Mouse (Mus musculus) liver (tissue): ENCODE measurements around the gene Prss57.
"Not testable (repeated sequence)": the region's sequence is repeated elsewhere in the genome, so short reads cannot be mapped to it uniquely, and the experiment has no call there.

Source experiments
- DNase-seq: peaks from one replicate; pipeline ENCODE4 v3.0.0-alpha.2; 2020; ENCODE audit warnings: mixed read lengths

Prss57 gene

GRCm38 (mm10) chr10:79780664-79781015 is 10.1 kb downstream of the Prss57 start:
- DNase-seq, result peak; percentile 86

GRCm38 (mm10) chr10:79779784-79780663 is 10.7 kb downstream of the Prss57 start:
- peak; percentile 98 for DNase-seq

GRCm38 (mm10) chr10:79779193-79779592 is 11.6 kb downstream of the Prss57 start:
- no peak for DNase-seq

GRCm38 (mm10) chr10:79778006-79778405 is 12.8 kb downstream of the Prss57 start:
- DNase-seq, result no peak

GRCm38 (mm10) chr10:79777103-79777531 is 13.6 kb downstream of the Prss57 start, which contains the start of gene Fstl3:
TSS of gene Fstl3 (plus strand) at chr10:79777272.
- DNase-seq, result no peak

GRCm38 (mm10) chr10:79774486-79775279 is 16.1 kb downstream of the Prss57 start:
- DNase-seq, result peak; percentile 40

- DNase-seq, result no peak
Measured at GRCm38 (mm10) chr10:79773208-79773607, 17.6 kb downstream of the Prss57 start.

- no peak for DNase-seq
Measured at GRCm38 (mm10) chr10:79772320-79772719, 18.4 kb downstream of the Prss57 start.

- DNase-seq, result no peak
Measured at GRCm38 (mm10) chr10:79769329-79769728, 21.4 kb downstream of the Prss57 start.

GRCm38 (mm10) chr10:79768400-79768799 is 22.4 kb downstream of the Prss57 start:
- DNase-seq, result peak; percentile 76

GRCm38 (mm10) chr10:79767372-79768244 is 23.2 kb downstream of the Prss57 start:
- peak; percentile 89 for DNase-seq

- DNase-seq, result peak; percentile 100
Measured at GRCm38 (mm10) chr10:79766508-79767325, 24.0 kb downstream of the Prss57 start, which contains the start of gene Rnf126. TSS of gene Rnf126 (minus strand) at chr10:79766952.

GRCm38 (mm10) chr10:79766001-79766507 is 24.7 kb downstream of the Prss57 start:
- no peak for DNase-seq

- no peak for DNase-seq
Measured at GRCm38 (mm10) chr10:79765228-79765745, 25.5 kb downstream of the Prss57 start.

- DNase-seq, result no peak
Measured at GRCm38 (mm10) chr10:79764234-79764633, 26.5 kb downstream of the Prss57 start.

GRCm38 (mm10) chr10:79762875-79763274 is 27.9 kb downstream of the Prss57 start:
- DNase-seq, result no peak

GRCm38 (mm10) chr10:79760603-79761143 is 30.1 kb downstream of the Prss57 start:
- no peak for DNase-seq

GRCm38 (mm10) chr10:79759675-79760074 is 31.1 kb downstream of the Prss57 start:
- DNase-seq, result not testable (repeated sequence)

GRCm38 (mm10) chr10:79756660-79757059 is 34.1 kb downstream of the Prss57 start:
- DNase-seq, result no peak

GRCm38 (mm10) chr10:79755854-79756253 is 34.9 kb downstream of the Prss57 start:
- DNase-seq, result no peak
